Mouse (Mus musculus): Measurements from ENCODE around the gene Cyba. TPM values are rescaled to one million over a fixed set of nuclear protein-coding genes. Genes with fewer than 3 reads are reported as not detected.

Gene Cyba
- polyA plus RNA-seq, 1 experiment: 197 TPM

DNA sequence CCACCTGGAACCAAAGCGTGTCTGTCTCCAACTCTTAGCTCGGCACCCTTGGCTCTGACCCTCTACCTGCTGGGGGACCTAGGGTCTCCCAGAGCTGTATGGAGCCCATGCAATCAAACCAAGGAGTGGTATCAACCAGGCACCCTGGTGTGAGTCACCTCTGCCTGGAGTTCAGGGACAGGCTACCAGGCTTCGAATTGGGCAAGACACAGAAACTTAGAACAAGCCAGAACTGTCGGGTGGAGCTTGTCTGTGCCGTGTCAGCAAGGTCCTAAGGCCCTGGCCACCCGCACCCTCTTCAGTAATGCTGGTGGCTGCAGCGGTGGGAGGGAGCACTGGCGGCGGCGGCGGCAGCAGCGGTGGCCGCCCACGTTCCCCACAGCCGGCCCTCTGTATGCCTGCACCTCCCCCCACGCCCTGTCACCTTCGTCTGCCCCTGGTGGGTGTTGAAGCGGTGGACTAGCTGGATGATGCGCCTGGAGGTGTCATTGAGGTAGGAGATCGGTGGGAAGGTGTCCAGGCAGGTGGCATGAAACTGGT, 3.9 kb upstream of the Cyba start:
- no peak for TF ChIP-seq GATA1 (IDR thresholded peaks at IDR 0.05; ENCODE audit: low read length)

DNA sequence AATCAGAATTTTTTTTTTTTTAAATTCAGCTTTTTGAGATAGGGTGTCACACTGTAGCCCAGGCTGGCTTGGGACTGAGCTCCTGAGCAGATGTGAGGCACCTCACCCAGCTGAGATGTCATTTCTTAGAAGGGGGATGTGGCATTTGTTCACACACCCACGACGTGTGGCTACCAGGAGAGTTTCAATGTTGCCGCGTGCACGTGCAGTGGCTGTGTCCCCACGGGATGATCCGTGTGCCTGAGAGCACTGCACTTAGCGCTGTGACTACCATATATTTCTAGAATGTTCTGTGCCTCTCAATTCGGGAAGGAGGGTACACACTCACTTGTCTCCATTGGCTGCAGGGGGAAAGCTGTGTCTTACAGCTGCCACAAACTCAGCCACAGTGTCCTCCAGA, 3.4 kb upstream of the Cyba start:
- TF ChIP-seq GATA1 (IDR thresholded peaks at IDR 0.05; ENCODE audit: low read length): no peak

DNA sequence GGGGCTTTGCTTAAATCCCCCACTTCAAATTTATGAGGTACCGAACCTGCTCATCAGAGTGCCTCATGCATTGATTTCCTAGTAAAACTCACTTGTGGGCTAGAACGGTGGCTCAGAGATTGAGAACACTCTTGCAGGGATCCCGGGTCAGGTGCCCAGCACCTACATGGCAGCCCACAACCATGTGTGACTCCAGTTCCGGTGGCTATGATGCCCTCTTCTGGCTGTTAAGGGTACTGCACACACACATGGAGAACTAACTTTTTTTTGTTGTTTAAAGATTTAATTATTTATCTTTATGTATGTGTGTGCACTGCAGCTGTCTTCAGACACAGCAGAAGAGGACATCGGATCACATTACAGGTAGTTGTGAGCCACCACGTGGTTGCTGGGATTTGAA, 2.6 kb upstream of the Cyba start:
- TF ChIP-seq GATA1 (IDR thresholded peaks at IDR 0.05; ENCODE audit: low read length): no peak

DNA sequence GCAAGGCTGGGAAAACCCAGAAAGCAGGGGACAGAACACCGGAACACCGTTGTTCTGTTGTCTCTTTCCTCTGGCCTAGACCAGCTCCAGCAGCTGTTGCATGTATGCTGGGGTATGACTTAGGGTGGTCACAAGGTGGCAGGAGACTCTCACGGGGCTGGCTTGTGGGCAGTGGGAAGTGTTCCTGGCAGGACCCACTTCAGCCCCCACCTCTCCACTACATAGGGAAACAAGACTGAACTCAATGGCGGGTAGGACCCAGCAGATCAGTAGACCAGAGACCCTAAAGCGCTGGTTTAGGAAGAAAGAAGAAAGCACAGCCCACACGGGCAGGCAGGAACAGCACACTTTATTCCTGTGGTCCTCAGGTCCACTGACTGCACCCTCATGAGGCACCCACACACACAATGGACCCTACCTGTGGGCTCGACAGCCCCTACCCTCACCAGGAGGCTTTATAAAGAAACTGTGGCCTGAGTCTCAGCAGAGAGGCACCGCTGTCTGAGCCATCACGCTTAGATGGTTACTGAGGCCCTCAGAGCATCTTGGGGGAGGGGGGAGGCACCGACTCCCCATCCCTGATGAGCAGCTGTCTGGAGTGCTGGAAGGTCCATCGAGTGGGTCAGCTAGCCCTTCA, 657 bp upstream of the Cyba start:
- no peak for TF ChIP-seq GATA1 (IDR thresholded peaks at IDR 0.05; ENCODE audit: low read length)

DNA sequence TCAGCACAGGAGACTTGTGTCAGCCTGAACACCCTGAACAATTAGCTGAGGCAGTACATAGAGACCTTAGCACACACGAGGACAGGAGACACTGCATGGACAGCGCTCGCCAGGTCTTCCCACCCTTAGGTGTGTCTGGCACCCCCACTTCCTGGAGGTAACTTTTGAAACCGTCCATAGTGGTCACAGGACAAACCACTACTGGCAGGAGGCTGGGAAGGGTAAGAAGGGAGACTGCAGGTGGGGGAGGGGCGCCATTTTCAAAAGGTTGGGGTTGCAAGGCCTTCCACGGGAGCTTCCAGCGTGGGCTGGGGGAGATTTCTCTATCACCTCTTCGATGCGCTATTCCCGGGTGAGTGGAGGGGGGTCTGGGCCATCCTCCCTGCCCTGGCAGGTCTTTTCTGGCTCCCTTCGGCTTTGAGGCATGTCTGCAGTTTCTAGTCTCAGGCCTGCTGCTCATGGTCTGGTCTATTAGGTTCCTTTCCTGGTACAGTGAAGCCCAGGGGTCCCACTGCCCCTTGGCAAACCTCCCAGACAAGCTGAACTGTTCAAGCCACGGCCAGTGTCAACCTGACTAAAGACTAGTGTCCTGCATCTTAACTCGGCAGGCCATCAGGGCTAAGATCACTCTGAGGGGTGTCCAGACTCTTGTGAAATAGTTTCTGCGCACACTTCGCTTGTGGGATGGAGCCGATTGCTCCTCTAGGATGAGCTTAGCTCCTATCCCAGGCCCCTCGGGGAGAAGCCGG, 862 bp downstream of the Cyba start:
- TF ChIP-seq GATA1 (IDR thresholded peaks at IDR 0.05; ENCODE audit: low read length): no peak

DNA sequence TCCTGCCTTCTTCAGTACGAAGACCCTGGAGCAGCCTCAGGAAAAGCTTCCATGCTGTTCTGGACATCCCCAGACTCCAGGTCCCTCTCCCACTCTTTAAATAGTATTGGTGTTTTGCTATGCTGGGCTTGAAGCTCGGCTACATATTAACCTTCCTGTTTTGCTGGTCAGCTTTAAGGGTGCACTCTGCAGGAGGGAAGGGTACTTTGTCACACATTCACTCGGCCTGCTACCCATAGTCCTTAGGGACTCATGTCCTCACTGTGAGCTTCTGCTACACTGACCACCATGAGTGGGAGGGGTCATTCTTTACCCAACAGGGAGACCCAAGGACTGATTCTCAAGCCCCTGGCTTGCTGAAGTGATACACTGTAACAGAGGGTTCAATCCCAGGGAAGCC, 2.1 kb downstream of the Cyba start:
- TF ChIP-seq GATA1 (IDR thresholded peaks at IDR 0.05; ENCODE audit: low read length): no peak

DNA sequence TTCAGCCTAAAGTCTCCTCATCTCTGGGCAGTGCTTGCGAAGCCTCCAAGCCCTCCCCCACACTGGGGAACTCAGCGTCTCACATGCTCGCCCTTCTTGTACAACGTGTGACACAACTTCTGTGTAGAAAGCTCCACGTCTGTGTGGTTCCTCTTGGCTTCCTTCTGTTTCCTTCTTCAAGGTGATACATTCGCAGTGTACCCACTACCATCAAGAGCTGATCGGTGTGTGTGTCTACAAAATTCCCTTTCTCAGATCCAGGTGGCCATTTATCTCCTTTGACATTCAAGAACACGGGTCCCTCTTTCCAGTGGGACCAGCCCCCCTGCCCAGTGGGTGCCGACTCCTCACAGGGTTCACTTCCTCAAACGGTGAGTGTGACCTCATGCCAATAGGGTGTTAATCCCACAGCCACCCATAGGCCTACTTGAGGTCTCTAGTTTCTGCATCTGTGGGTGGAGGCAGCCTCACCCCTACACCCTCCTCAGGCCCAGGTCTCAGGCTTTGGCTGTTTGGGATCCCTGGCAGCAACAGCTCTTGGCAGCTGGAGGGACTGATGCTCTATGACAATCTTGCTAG, 2.6 kb downstream of the Cyba start:
- TF ChIP-seq GATA1 (IDR thresholded peaks at IDR 0.05; ENCODE audit: low read length): no peak

DNA sequence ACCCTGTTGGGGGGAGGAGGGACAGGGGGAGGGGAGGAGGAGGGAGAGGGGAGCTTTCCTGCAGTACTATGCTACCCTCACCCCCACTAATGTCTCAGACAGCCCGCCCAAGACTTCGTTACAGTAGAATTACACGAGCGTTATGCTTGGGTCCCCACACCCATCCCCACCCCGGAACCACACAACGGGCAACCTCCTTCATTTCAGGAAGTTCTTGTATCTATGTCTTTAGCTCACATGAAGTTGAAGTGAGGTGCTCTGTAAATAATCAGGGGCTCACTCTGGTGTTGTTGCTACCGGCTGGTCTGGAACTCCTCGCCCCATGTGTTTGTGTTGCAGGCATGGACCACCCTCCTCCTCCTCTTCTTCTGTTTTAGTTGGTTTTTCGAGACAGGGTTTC, 4.6 kb downstream of the Cyba start:
- TF ChIP-seq GATA1 (IDR thresholded peaks at IDR 0.05; ENCODE audit: low read length): no peak

DNA sequence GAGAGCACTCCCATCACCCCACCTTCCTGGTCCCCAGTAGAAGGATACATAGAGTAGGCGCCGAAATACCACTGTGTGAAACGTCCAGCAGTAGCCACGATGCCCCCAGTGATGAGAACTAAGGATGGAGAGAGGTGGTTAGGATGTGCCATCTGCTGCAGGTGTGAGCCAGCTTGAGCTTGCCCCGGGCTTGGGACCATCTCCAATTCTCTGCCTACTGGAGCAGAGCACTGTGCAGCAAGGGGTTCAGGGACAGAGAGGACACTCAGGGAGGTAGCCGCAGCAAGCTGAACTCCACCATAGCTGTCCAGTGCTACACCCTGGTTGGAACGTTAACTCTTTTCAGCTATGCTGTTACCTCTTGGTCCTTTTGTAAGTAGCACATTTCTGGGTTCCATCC, 5.1 kb downstream of the Cyba start:
- no peak for TF ChIP-seq GATA1 (IDR thresholded peaks at IDR 0.05; ENCODE audit: low read length)

DNA sequence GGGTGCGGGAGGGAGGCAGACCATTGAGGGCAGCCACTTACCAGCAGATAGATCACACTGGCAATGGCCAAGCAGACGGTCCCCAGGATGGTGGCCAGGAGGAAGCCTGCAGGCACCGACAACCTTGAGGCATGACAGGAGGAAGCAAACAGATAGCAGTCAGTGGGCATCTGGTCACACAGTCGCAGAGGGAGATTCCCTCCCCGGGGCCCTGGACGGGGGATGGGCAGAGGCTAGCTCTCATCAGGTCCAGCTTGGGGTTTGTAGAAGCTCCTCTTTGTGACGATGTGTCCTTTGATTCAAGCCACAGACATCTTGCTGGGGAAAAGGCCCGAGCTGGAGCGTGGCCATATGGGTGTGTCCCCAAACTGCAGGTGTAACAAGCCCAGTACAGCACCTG, 6.6 kb downstream of the Cyba start:
- no peak for TF ChIP-seq GATA1 (IDR thresholded peaks at IDR 0.05; ENCODE audit: low read length)

DNA sequence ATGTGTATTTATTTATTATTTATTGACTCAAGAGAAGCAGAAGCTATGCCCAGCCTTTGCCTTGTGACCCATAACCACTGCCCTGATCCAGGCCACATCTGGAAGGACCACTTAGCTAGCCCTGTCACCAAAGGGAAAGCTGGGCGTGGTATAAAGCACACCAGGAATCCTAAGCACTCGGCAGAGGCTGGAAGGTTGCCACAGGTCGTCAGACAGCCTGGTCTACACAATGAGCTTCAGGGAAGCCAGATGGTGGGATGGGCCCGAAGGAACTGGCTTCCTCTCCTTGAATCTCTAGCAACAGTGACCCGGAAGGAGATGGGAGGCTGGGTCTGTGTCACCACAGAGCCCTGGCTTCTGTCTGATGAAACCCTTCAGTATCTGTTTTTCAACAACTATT, 9.1 kb downstream of the Cyba start:
- no peak for TF ChIP-seq GATA1 (IDR thresholded peaks at IDR 0.05; ENCODE audit: low read length)

DNA sequence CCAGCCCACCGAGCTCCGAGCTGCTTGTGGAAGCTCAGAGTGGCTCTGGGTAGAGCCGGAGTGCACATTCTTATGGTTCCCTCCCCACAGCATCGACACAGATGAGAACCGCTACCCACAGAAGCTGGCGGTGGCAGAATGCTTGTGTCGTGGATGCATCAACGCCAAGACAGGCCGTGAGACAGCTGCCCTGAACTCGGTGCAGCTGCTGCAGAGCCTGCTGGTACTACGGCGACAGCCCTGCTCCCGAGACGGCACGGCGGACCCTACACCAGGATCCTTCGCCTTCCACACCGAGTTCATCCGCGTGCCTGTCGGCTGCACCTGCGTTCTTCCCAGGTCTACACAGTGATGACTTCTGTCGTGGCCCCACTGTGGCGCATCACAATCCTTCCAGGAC, 9.5 kb downstream of the Cyba start:
- TF ChIP-seq GATA1 (IDR thresholded peaks at IDR 0.05; ENCODE audit: low read length): no peak

DNA sequence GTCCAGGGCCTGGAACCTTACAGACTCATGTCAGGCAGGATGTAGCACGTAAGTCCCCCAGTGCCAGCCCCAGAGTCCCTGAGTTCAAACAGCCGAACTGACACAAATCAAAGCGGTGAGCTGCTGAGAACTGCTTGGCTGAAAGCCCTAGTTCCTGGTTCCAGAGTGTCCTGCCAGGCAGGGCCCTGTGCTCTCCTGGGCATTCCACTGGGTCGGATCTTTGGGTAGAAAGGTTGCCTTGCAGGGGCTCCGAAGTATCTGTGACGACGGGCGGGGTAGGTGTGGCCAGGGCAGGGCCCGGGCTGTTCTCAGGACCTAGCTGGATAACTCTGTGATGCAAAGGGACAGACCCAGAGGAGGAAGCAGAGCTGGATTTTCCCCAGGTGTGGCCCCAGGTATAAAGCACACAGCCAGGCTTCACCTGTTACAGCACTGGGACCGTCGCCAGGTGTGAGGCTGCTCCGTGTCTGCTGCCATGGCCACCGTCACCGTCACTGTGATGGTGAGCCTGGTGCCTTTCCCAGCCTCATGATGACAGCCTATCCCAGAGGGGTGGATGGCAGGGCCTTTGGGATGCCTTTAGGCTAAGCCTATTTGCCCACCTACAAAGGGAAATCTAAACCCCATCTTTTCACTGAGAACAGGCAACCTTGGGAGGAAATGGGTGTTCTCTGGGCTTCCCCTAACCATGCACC, 11.2 kb downstream of the Cyba start, which contains the start of gene Il17c:
Gene Il17c (plus strand): TSS at position 645 of the 695 bp plus-strand sequence.
- TF ChIP-seq GATA1 (IDR thresholded peaks at IDR 0.05; ENCODE audit: low read length): no peak

DNA sequence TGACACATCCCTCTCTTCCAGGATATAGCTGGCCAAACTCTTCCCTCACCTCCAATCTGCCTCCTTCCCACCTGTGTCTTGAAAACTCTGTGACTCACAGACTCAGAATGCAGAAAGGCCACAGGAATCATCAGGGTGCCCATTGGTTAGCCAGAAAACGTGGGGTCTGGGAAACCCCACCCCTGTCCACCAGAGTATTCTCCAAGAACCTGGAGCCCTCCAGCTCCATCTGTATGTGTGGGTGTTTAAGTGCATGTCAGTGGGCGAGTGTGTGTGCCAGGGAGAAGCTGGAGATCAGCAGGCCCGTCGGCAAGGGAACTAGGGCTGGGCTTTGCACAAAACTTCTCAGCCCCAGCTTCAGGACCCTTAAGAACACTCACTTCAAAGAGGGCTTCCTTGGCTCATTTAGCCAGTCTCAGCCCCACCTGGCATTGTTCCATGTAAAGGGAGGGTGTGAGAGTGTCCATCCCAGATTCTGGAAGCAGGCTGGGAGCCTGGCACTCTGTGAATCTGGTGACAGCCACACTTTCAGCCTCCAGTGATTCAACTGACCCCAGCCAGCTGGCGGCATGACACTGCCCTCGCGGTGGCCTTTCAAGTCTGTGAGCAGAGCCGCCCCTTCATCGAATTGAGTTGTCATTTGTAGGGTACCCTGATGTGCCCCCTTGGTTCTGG, 12.7 kb downstream of the Cyba start:
- TF ChIP-seq GATA1 (IDR thresholded peaks at IDR 0.05; ENCODE audit: low read length): no peak

DNA sequence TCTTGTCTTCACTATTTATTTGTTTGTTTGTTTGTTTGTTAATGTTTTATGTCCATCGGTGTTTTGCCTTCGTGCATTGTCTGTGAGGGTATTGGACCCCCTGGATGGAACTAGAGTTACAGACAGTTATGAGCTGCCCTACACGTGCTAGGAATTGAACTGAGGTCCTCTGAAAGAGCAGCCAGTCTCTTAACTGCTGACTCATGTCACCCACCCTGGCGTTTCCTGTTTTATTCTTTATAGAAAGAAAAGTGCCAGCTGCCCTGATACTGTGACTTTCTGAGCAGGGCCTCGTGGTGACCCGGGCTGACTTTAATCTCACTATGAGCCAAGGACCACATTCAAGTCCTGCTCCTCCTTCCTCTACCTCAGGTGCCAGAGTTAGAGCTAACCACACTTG, 17.2 kb downstream of the Cyba start:
- TF ChIP-seq GATA1 (IDR thresholded peaks at IDR 0.05; ENCODE audit: low read length): no peak
